ENCODE assay signal across 22 mouse cellular contexts in the genomic region with DNA sequence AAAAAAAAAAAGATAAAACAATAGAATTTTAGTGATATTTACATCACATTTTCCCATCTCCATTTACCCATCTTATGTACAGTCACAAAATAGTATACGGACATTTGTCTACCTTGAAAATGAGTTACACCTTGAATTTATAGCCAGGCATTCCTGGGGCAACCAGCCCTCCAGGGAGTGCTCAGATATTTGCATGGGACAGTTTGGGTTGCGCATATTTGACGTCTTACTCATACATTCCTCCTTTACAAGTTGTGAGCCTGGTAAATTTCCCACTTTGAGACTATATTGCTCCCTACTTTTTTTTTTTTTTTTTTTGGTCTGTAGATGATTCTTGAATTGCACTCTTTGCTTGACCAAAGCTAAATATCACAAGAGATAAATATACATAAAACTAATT.
DNase-seq lines count a peak whose midpoint lies in the region; ATAC-seq and TF ChIP-seq lines count a peak whose summit lies in the region.
"Had no signal": no experiment of that assay in that cellular context is flagged by ENCODE, and none has a peak within 500 bp of the region (broad histone marks: within the 10 kb centered on the region; RNA-seq: fewer than 3 reads in every experiment).

No protein-coding gene starts in this region.

- H3K4me2 ChIP-seq in limb, embryonic 13.5 days (replicated peaks), result no peak overlapping the region
- no peak overlapping the region for H3K4me2 ChIP-seq in lung, postnatal 0 days (replicated peaks; ENCODE audit: low read depth, low read length)
- H3K4me2 ChIP-seq: embryonic facial prominence, embryonic 15.5 days; heart, embryonic 12.5 days; hindbrain, embryonic 15.5 days had no signal

- TF ChIP-seq CTCF in lung, postnatal 0 days (IDR thresholded peaks at IDR 0.05), result no peak
- TF ChIP-seq CTCF in lung, adult 2 months (IDR thresholded peaks at IDR 0.05; ENCODE audit: insufficient read depth, low read length), result no peak
- TF ChIP-seq CTCF in Patski (IDR thresholded peaks at IDR 0.05), result no peak

- DNase-seq in limb, embryonic 10.5 days (ENCODE audit: low spot score), result no peak
- peak; percentile 36 for DNase-seq in lung, postnatal 0 days (ENCODE audit: low spot score)
- DNase-seq in lung, adult 2 months, result no peak
- DNase-seq in Patski (ENCODE audit: low read depth, low spot score), result peak; percentile 27
- no peak for DNase-seq in cerebellum, postnatal 14 days
- DNase-seq: adrenal gland, adult 8-10 months; adrenal gland, postnatal 36 days; cerebellum, adult 2 months; cerebellum, postnatal 10 days; embryo, embryonic 11 days; gastrocnemius, adult 2 months; gastrocnemius, postnatal 36 days; heart, adult 18-20 months; heart, postnatal 36 days had no signal

- no peak for ATAC-seq in limb, embryonic 13.5 days (ENCODE audit: low FRiP score, low read depth)
- peak; percentile 47; the same call in 1 of the 2 replicates for ATAC-seq in lung, postnatal 0 days
- peak; percentile 93 for ATAC-seq in Patski
- ATAC-seq: forebrain, embryonic 14.5 days had no signal

- H3K4me1 ChIP-seq in limb, embryonic 13.5 days, result peaks cover 44% of the 10 kb centered on the region
- H3K4me1 ChIP-seq in limb, embryonic 10.5 days, result peaks cover 27% of the 10 kb centered on the region
- no peaks in the 10 kb centered on the region for H3K4me1 ChIP-seq in lung, postnatal 0 days (ENCODE audit: insufficient read depth, low read depth, low read length)
- H3K4me1 ChIP-seq in lung, adult 2 months (ENCODE audit: control insufficient read depth, insufficient read depth, low read length), result no peaks in the 10 kb centered on the region
- H3K4me1 ChIP-seq: embryonic facial prominence, embryonic 15.5 days had no signal

- no peak overlapping the region for H3K4me3 ChIP-seq in limb, embryonic 13.5 days
- no peak overlapping the region for H3K4me3 ChIP-seq in limb, embryonic 10.5 days
- H3K4me3 ChIP-seq in lung, postnatal 0 days (ENCODE audit: low read depth, low read length), result no peak overlapping the region
- no peak overlapping the region for H3K4me3 ChIP-seq in lung, adult 2 months (replicated peaks; ENCODE audit: extremely low read depth, low read depth, low read length)
- H3K4me3 ChIP-seq: embryonic facial prominence, embryonic 15.5 days; erythroblast, embryonic 14.5 days; forebrain, embryonic 10.5 days; gastrocnemius, adult 2 months; heart, embryonic 12.5 days; hindbrain, embryonic 15.5 days had no signal

- H3K27me3 ChIP-seq in limb, embryonic 13.5 days, result no peaks in the 10 kb centered on the region
- no peaks in the 10 kb centered on the region for H3K27me3 ChIP-seq in limb, embryonic 10.5 days (ENCODE audit: low read depth, poor library complexity, severe bottlenecking)
- no peaks in the 10 kb centered on the region for H3K27me3 ChIP-seq in lung, postnatal 0 days (replicated peaks; ENCODE audit: insufficient read depth, low read length)
- H3K27me3 ChIP-seq in Patski, result no peaks in the 10 kb centered on the region
- H3K27me3 ChIP-seq: CH12.LX; embryonic facial prominence, embryonic 15.5 days; heart, embryonic 12.5 days; hindbrain, embryonic 15.5 days had no signal

- no peak overlapping the region for H3K9ac ChIP-seq in limb, embryonic 13.5 days
- H3K9ac ChIP-seq in lung, postnatal 0 days (replicated peaks; ENCODE audit: low read depth), result no peak overlapping the region
- H3K9ac ChIP-seq: embryonic facial prominence, embryonic 15.5 days; heart, embryonic 12.5 days; hindbrain, embryonic 15.5 days had no signal

- POLR2A ChIA-PET in Patski (lab: Charles Lee), result no interaction called here

- peak; percentile 38; the same call in 1 of the 2 replicates for TF ChIP-seq EP300 in lung, postnatal 0 days (IDR thresholded peaks at IDR 0.05)

- 42% methylated on average over 3 of the region's 3 CpGs for whole genome bisulfite sequencing in limb, embryonic 13.5 days
- WGBS in limb, embryonic 10.5 days, result 84% methylated on average over 3 of the region's 3 CpGs
- 66% methylated on average over 3 of the region's 3 CpGs for WGBS in lung, postnatal 0 days
- 79% methylated on average over 3 of the region's 3 CpGs for WGBS in lung, adult 2 months

- in situ Hi-C loops in Patski (cut with MboI; ENCODE audit: low pct_unique_long_range_greater_than_20kb), result no loop called here

- H3K27ac ChIP-seq in limb, embryonic 13.5 days, result 0 out of 2 replicates have a peak overlapping the region, but pooled peaks have one; percentile 48
- no peak overlapping the region for H3K27ac ChIP-seq in limb, embryonic 10.5 days
- no peak overlapping the region for H3K27ac ChIP-seq in lung, postnatal 0 days (ENCODE audit: low read length)
- H3K27ac ChIP-seq: embryonic facial prominence, embryonic 15.5 days; forebrain, embryonic 10.5 days; gastrocnemius, adult 2 months; hindbrain, embryonic 15.5 days had no signal

- CTCF ChIA-PET in Patski (lab: Charles Lee), result no interaction called here

- H3K9me3 ChIP-seq in limb, embryonic 13.5 days, result no peaks in the 10 kb centered on the region
- no peaks in the 10 kb centered on the region for H3K9me3 ChIP-seq in limb, embryonic 10.5 days (replicated peaks)
- no peaks in the 10 kb centered on the region for H3K9me3 ChIP-seq in lung, postnatal 0 days (ENCODE audit: low read length)
- H3K9me3 ChIP-seq: embryonic facial prominence, embryonic 15.5 days; forebrain, embryonic 10.5 days; heart, embryonic 12.5 days; hindbrain, embryonic 15.5 days had no signal

- no peaks in the 10 kb centered on the region for H3K36me3 ChIP-seq in limb, embryonic 13.5 days
- H3K36me3 ChIP-seq in limb, embryonic 10.5 days, result no peaks in the 10 kb centered on the region
- H3K36me3 ChIP-seq in lung, postnatal 0 days (ENCODE audit: insufficient read depth, low read length), result no peaks in the 10 kb centered on the region
- H3K36me3 ChIP-seq: embryonic facial prominence, embryonic 15.5 days; forebrain, embryonic 10.5 days; heart, embryonic 12.5 days; hindbrain, embryonic 15.5 days had no signal

- TF ChIP-seq POLR2A in lung, adult 2 months (IDR thresholded peaks at IDR 0.05; ENCODE audit: borderline replicate concordance, extremely low read depth, low read depth, low read length), result no peak

Comparison
In these comparisons a context has a peak if more than half of its experiments do, and no peak if none do; other contexts are left out.
1. DNase-seq: peak in lung, postnatal 0 days (single experiment) and Patski (single experiment); none in limb, embryonic 10.5 days (single experiment), lung, adult 2 months (single experiment) and cerebellum, postnatal 14 days (0 of 2).